Mouse (Mus musculus) activated CD4-positive, CD25-positive, alpha-beta regulatory T cell, adult 4 months (primary cell): ENCODE results near the gene Hectd4. TPM values are rescaled to one million over a fixed set of nuclear protein-coding genes. Genes with fewer than 3 reads are reported as not detected.
"Not testable (repeated sequence)": the region's sequence is repeated elsewhere in the genome, so short reads cannot be mapped to it uniquely, and the experiment has no call there.

Source experiments
- ATAC-seq: one replicate; pipeline ENCODE4 v1.8.0; 2017
- polyA plus RNA-seq, 2 experiments: library from polyadenylated mRNA; unstranded; fragments of 100-300 nt; shearing (Covaris generic); gene quantifications; one replicate each; pipeline ENCODE4 v1.2.1; 2017

The Hectd4 gene
- polyA plus RNA-seq = 1 to 10 TPM; 6.4 to 7.0 TPM

DNA sequence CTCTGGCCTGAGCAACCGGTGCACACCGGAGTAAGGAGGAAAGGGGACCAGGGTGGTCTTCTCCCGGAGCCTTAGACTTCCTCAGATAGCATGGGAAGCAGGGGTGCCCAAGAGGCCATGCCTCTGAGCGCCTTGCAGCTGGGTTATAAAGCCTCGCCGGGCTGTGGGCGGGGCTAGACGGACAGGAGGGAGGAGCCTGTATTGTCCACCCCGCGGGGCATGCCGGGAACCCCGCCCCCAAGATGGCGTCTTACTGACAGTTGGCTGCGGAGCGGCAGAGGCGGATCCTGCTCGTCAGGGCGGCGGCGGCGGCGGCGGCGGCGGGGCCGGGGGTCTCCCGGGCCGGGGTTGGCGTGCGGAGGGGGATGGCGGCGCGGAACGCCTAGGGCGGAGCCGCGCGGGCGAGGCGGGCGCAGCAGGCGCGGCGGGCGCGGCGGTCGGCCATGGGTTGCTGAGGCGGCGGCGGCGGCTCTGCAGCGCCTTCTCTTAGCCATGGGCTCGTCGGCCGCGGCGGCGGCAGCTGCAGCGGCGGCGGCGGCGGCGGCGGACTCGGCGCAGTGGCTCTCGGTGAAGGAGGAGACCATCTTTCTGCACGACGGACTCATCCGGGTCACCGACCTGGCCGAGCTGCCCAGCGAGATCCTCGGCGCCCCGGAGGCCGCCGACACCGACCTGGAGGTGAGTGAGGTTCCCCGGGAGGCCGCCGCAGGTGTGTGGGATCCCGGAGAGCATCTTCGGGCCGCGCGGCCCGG lies at the start of gene Hectd4:
Gene Hectd4, plus strand, starts transcription at position 240 of the 752 bp plus-strand sequence.
- peak; percentile 93 for ATAC-seq

DNA sequence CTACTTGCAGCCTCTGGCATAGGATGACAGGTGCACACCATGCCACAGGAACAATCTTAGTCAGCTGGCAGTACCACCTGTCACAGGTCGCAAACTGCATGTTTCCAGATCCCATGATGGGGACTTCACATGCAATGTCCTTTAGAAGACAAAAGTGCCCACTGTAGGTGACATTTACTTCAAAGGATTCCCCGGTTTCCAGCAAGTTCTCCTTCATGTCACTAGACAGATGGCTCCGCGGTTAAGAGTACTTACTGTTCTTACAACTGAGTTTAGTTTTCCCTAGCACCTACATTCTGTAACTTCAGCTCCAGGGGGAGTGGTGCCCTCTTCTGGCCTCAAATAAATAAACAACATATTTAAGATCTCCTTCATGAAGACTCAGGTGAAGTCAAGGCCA lies 47.2 kb upstream of the Hectd4 start:
- ATAC-seq = peak; percentile 28

GRCm38 (mm10) chr5:121179077-121179857 lies 40.8 kb upstream of the Hectd4 start:
- peak; percentile 62 for ATAC-seq

GRCm38 (mm10) chr5:121183269-121183668 lies 36.8 kb upstream of the Hectd4 start:
- ATAC-seq = peak; percentile 32

- no peak for ATAC-seq
These were observed 35.6 kb upstream of the Hectd4 start for GRCm38 (mm10) chr5:121184375-121184774.

DNA sequence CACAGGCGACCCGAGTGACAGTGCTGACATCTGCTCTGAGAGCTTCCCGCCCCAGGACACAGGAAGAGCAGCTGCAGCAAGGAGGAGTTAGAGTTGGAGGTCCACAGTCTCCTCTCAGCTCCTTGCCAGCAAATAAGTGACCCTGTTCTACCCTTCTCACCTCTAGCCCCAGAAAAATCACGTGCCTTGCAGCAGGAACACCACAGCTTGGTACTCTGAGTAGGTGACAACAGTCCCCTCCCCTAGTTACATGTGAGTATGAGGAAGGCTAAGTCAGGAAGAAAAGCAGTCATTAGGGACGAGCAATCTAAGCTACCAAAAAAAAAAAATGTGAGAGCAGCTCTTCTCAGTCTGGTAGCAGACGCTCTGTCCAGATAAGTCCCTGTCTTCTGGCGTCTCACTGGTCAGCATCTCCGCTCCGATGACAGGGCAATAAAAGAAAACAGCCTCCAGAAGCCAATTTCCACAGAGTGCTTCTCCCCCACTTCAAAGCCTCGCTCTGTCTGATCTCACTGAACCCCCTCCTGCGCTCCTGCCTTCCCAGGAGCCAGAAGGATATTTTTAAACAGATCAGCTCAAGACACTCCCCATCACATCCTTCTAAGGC lies 35.0 kb upstream of the Hectd4 start:
- peak; percentile 26 for ATAC-seq

DNA sequence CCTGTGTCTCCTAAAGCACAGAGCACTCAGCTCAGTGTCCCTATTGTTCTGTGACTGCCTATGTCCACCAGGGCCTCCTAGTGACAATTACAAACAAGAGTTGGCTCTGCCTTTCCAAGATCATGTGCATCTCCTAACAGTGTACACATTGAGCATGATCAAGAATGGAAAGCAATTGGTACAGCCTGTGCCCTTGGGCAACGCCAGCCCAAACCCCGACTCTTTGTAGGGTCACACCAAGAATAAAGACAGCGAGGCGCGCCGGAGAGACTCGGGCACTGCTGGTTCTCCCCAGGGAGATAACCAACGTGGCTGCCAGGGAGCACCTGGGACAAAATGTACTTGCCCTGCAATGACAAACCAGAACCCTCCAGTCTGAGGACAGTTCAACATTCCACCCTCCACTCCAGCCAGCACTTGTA lies 32.4 kb upstream of the Hectd4 start:
- no peak for ATAC-seq

DNA sequence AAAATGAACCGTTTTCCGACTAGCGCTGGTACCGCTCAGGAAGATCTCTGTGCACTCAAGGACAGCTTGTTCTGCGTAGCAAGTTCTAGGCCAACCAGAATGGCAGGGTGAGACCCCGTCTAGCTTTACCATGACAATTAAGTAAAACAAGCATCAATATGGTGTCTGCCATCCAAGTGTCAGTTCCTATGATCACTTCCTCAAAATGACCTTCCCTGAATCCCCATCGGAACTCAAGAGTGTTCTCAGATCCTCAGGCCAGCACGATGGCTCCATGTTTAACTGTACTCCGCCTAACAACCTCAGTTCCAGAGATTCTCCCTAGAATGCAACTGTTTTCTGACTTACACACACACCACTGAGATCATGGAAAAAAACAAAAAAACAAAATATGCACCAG lies 31.8 kb upstream of the Hectd4 start:
- no peak for ATAC-seq

DNA sequence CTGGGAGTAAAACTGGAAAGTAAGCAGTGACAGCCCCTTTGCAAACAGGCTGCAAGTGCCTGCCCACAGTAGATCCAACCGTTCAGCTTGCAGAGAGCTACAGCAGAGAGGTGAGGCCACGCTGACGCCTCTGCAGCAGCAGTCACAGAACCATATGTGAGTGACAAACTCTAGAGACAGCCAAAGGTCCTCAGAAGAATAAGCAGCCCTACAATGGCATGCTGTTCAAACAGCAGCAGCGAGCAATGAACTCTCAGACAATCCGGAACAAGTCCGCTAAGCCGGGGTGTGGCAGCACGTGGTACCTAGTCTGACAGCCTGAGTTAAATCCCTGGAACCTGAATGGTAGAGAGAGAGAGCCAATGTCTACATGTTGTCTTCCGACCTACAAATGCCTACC lies 30.8 kb upstream of the Hectd4 start:
- no peak for ATAC-seq

DNA sequence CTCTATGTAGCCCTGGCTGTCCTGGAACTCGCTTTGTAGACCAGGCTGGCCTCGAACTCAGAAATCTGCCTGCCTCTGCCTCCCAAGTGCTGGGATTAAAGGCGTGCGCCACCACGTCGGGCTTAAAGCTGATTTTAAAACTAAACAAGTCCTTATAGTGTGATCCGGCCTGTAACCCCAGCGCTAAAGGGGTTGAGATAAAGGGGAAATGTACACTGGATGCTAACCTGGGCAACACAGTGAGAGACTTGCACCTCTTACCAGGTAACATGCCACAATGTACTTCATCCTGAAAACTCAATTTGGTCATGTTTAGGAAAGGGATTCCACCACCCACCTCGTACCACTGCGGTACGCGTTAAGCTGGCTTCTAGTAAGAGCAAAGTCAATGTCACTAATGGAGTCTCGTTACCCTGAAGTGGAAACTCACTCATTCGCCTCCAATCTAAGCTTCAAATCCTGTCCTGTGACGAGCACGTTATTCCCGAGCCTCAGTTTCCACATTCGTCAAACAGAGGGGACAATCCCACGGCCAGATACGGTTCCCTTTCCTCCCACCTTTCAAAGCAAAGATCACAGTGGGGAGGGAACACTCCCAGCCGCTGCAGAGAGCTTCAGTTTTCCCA lies 29.7 kb upstream of the Hectd4 start:
- no peak for ATAC-seq

DNA sequence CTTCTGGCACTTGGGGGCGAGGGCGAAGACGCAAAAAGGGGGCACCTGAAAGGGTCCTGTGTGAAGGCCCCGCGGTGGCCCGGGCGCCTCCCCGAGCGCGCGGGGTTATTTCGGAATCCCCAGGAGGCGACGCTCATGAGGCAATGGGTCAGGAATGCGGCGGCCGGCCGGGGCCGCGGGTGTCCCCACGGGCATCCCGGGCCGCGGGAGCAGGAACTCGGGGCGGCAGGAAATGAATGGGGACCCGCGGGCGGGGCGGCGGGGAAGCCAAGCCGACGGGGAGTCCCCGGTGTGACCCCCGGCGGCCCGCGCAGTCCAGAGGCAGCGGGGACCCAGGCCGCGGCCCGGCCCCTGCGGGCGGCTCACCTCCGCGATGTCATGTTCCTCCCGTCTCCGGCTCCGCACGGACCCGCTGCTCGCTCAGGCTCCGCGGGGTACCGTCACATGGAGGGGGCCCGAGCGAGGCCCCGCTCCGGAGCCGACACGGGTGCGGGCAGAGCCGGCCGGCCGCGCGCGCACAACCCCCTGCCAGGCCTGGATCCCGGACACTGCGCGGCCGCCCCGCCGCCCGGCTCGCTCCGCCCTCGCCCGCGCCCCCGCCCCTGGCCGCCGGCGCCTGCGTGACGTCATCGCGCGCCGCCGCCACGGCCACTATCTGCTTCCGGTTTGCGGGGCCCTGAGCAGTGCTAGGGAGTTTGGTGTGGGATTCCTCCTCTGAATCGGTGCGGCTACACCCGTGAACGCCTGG lies 29.0 kb upstream of the Hectd4 start, which contains the start of gene Ptpn11:
Gene Ptpn11, minus strand, starts transcription at position 562 of the 748 bp plus-strand sequence.
- peak; percentile 93 for ATAC-seq

- ATAC-seq = peak; percentile 36
These were observed 28.5 kb upstream of the Hectd4 start for GRCm38 (mm10) chr5:121191584-121191906.

DNA sequence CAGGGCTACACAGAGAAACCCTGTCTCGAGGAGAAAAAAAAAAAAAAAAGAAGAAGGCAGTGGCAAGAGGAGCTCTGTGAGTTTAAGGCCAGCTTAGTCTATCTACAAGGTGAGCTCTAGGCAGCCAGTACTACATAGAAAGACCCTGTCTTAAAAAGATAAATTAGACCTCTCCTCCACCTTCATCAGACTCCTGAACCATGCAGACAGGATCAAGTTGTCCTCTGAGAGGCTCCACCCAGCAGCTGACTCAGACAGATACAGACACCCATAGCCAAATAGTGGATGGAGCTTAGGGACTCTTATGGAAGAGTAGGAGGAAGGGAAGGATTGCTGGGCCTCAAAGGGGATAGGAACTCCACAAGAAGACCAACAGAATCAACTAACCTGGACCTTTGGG lies 25.8 kb upstream of the Hectd4 start:
- ATAC-seq = no peak

- ATAC-seq = no peak
These were observed 23.3 kb upstream of the Hectd4 start for GRCm38 (mm10) chr5:121196764-121197163.

DNA sequence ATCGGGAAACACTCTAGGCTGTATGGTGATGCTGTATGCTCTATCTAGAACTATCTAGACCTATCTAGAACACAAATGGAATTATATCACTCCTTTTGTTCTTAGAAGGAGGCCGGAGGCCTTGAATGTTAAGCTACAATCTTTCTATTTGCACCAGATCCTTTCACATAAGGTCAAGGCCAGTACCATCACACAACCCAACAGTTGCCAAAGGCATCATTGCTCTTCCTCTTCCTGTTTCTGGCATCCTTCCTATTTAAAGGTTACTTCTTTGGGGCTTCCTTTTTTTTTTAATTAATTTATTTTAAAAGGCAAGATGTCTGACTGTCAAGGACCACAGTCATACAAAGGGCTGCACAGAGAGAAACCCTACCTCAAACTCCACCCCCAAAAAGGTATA lies 22.7 kb upstream of the Hectd4 start:
- no peak for ATAC-seq

DNA sequence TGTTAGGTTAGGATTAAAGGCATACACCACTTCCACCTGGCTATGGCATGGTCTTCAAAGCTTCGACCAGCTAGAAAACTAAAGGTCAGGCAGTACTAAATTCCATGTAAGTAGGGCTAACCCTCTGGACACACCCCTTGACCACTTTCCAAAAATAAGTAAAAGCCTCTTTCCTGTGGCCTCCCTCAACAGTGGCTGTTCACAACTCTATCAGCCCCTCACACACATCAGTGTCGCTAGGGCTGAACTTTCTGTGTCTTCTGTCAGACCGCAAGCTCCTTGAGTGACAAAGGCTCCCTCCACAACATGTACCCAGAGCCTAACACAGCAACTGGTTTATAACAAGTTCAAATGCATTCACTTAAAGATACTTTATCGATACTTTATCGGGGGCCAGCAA lies 21.6 kb upstream of the Hectd4 start:
- ATAC-seq = no peak

- peak; percentile 38 for ATAC-seq
These were observed 18.3 kb upstream of the Hectd4 start for GRCm38 (mm10) chr5:121201739-121202138.

GRCm38 (mm10) chr5:121202467-121202866 lies 17.6 kb upstream of the Hectd4 start:
- no peak for ATAC-seq

GRCm38 (mm10) chr5:121204132-121205089 lies 15.6 kb upstream of the Hectd4 start, which contains the start of gene Rpl6:
Rpl6 (plus strand) TSS chr5:121204481.
- peak; percentile 88 for ATAC-seq

DNA sequence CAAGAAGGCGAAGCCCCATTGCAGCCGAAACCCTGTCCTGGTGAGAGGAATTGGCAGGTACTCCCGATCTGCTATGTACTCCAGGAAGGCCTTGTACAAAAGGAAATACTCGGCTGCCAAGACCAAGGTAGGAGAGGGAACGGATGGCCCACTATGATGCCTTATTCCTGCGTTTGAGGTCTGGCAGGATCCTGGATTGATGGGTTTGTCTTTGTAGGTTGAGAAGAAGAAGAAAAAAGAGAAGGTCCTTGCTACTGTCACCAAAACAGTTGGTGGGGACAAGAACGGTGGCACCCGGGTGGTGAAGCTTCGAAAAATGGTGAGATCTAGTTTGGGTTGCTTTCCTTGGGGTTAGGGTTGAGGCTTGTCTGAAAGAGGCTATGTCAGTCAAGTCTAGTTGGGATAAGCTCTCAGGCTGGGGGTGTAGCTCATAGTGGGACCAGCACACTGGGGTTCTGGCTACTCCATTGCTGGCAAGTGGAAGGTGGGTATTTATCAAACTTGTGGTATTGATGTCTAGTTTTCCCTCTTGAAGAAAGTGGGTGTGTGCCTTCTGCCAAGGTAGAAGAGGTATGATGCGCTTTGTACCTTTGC lies 14.4 kb upstream of the Hectd4 start:
- not testable (repeated sequence) for ATAC-seq

GRCm38 (mm10) chr5:121206540-121206939 lies 13.5 kb upstream of the Hectd4 start:
- no peak for ATAC-seq
